Mouse (Mus musculus) midbrain, postnatal 0 days (tissue): ENCODE data around the gene Srrd. TPM values are rescaled to one million over a fixed set of nuclear protein-coding genes. Genes with fewer than 3 reads are reported as not detected.

Experiments used
- ATAC-seq: fragments of 200-750 bp; cut with Nextera tagmentation; 2 replicates; pipeline ENCODE4 v1.8.0; 2017; ENCODE audit warnings: moderate number of reproducible peaks, mild to moderate bottlenecking, moderate TSS enrichment, moderate library complexity; ENCODE audit not compliant: low FRiP score
- DNase-seq: peaks from one replicate; pipeline ENCODE4 v3.0.0-alpha.2; 2015; ENCODE audit warnings: low spot score
- H3K27ac ChIP-seq: fragments of 300-500 bp; sonication (generic); 2 replicates; pipeline ENCODE4 v1.5.1; 2014; ENCODE audit warnings: low read depth, mild to moderate bottlenecking, low read length, mixed read lengths
- H3K27me3 ChIP-seq: fragments of 300-500 bp; sonication (generic); 2 replicates; pipeline ENCODE4 v1.6.1; 2014; ENCODE audit warnings: low read length, control low read depth, mixed read lengths; ENCODE audit not compliant: insufficient read depth
- H3K36me3 ChIP-seq: fragments of 300-500 bp; sonication (generic); 2 replicates; pipeline ENCODE4 v1.6.1; 2014; ENCODE audit warnings: low read length, control low read depth, mixed read lengths; ENCODE audit not compliant: insufficient read depth
- H3K4me1 ChIP-seq: fragments of 300-500 bp; sonication (generic); 2 replicates; pipeline ENCODE4 v1.6.1; 2014; ENCODE audit warnings: mild to moderate bottlenecking, control low read depth, antibody characterized with exemption, low read length, mixed read lengths; ENCODE audit not compliant: insufficient read depth
- H3K4me2 ChIP-seq: fragments of 300-500 bp; sonication (generic); 2 replicates; pipeline ENCODE4 v1.6.1; 2014; ENCODE audit warnings: low read depth, mild to moderate bottlenecking, low read length, mixed read lengths; ENCODE audit not compliant: poor library complexity, severe bottlenecking
- H3K4me3 ChIP-seq: fragments of 300-500 bp; sonication (generic); 2 replicates; pipeline ENCODE4 v1.5.1; 2014; ENCODE audit warnings: low read depth, mild to moderate bottlenecking, low read length, moderate library complexity
- H3K9ac ChIP-seq: fragments of 300-500 bp; sonication (generic); replicated peaks from 2 replicates; pipeline ENCODE4 v1.6.1; 2014; ENCODE audit warnings: mild to moderate bottlenecking, low read length, moderate library complexity, mixed read lengths; ENCODE audit not compliant: poor library complexity, severe bottlenecking
- H3K9me3 ChIP-seq: fragments of 300-500 bp; sonication (generic); 2 replicates; pipeline ENCODE4 v1.6.1; 2016; ENCODE audit warnings: low read length, control low read depth
- CTCF ChIP-seq: IDR thresholded peaks from 2 replicates; pipeline ENCODE4 v1.5.1; 2016; ENCODE audit warnings: antibody characterized with exemption, mild to moderate bottlenecking
- WGBS: fragments of 180-500 bp; shearing (Covaris S2); extraction: QIAGEN DNeasy Blood & Tissue Kit; methylation state at CpG from one replicate; pipeline ENCODE4 v1.1.7; 2014; 5-methylcytosine and 5-hydroxymethylcytosine counted together
- polyA plus RNA-seq: library from polyadenylated mRNA; unstranded; fragments of >200 nt; fragmentation: Nextera tagmentation; extraction: Ambion mirVana; gene quantifications from 2 replicates; pipeline ENCODE4 v1.2.1, GENCODE M21; 2015
- total RNA-seq: library from RNA; depleted of rRNA; stranded (reverse); fragments of >200 nt; gene quantifications from 2 replicates; pipeline ENCODE4 v1.2.3, GENCODE M21; 2014; rRNA removed

The Srrd gene
- total RNA-seq (60.5 and 69.6 TPM in 2 replicates), polyA plus RNA-seq (49.0 and 59.3 TPM in 2 replicates)

DNA sequence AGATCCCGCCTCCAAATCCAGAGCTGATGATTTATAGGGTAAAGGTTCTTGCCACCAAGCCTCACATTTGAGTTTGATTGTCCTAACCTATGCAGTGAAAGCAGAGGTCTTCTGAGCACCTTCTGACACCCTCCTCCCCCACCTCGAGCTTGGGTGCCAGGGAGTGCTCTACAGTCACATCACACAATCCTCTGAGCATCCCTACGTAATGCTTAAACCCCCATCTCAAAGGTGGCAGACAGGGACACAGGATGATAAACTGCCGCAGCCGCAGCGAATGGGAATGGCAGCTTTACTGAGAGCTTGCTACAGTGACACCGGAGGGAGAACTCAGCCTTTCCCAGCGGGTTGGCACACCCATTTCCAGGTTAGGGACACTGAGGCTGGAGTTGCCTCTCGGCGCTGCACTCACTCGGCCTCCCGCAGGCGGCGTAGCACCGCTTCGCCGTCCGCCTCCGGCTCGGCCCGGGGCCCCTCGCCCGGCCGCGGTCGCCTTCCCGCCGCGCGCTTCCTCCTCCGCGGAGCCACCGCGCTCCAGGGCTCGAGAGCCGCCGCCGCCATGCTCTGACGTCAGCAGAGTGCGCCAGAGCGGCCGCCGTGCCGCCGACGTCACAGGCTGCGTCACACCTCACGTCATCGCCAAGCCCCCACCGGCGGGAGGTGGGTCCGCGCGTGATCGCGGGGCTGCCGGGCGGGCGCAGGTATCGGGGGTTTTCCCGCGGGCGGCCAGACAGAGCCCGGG is at the start of gene Srrd, which contains the start of gene Hps4:
Gene Srrd (minus strand): TSS at position 578 of the 742 bp plus-strand sequence.
Gene Hps4 (plus strand): TSS at position 621 of the 742 bp plus-strand sequence.
- no peaks in the 10 kb centered on the region for H3K27me3 ChIP-seq
- ATAC-seq (peak; percentile 83), DNase-seq (peak; percentile 89)
- peaks cover 10% of the 10 kb centered on the region; the same call in 1 of the 2 replicates for H3K4me1 ChIP-seq
- peak within 1 kb of the TSS; percentile 82 for H3K9ac ChIP-seq
- H3K4me2 ChIP-seq, result peak within 1 kb of the TSS; percentile 85
- TF ChIP-seq CTCF, result no peak
- H3K27ac ChIP-seq, result peak within 1 kb of the TSS; percentile 70
- 2% methylated on average over 48 of the region's 64 CpGs for WGBS
- peaks cover 35% of the 10 kb centered on the region for H3K36me3 ChIP-seq
- H3K4me3 ChIP-seq, result peak within 1 kb of the TSS; percentile 86
- H3K9me3 ChIP-seq, result no peaks in the 10 kb centered on the region

DNA sequence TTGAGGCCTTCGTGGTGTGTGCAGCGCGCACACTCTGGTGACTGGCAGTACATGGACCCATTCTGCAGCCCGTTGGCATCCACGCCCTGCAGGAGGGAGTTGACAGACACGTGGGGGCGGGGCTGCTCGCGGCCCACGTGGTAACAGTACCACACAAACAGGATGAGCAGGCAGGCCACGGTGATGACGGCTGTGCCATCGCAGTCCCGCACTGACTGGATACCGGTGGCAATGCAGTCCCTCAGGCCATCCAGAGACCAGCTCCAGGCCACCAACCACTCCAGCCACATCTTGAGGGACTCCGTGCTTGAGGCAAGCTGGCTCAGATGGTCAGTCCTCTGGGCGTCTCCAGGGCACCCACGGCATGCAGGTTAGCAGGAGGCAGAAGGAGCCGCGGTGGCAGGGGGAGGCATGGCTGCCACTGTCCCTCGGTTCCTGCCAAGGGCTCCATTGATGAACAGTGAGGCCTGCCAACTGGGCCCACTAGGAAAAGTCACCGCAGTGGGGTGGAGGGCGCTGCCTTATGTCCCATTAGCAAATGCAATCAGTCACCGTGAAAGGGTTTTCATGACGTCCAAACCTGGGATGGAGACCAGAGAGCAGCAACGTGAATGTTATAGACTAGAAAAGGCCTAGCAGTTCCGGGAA is 49.0 kb upstream of the Srrd start:
- DNase-seq, result no peak
- Histone ChIP-seq H3K4me3 (no peak overlapping the region), H3K9me3 (no peaks in the 10 kb centered on the region), H3K27ac (no peak overlapping the region), H3K4me2 (no peak overlapping the region), H3K4me1 (peaks cover 15% of the 10 kb centered on the region), H3K36me3 (peaks cover 13% of the 10 kb centered on the region), H3K27me3 (no peaks in the 10 kb centered on the region), H3K9ac (no peak overlapping the region)
- TF ChIP-seq CTCF, result no peak
- 75% methylated on average over 27 of the region's 27 CpGs for WGBS
- ATAC-seq, result no peak

DNA sequence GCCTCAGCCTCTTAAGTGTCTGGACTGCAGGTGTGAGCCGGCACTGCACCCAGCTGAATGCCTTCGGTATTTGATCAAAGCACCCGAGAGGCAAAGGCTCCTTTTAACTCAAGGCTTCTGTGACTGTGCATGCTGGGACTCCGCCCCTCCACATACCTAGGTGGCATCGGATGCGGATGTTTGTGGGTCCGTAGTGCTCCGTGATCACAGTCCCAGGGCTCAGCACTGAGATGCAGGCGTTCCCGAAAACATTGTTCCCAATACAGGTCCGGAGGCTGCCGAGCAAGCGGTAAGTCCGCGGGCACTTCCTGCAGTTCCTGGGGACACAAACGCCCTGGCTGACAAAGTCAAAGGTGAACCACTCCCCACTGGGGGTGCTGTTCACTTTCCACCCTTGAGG is 48.2 kb upstream of the Srrd start:
- peaks cover 15% of the 10 kb centered on the region for H3K4me1 ChIP-seq

DNA sequence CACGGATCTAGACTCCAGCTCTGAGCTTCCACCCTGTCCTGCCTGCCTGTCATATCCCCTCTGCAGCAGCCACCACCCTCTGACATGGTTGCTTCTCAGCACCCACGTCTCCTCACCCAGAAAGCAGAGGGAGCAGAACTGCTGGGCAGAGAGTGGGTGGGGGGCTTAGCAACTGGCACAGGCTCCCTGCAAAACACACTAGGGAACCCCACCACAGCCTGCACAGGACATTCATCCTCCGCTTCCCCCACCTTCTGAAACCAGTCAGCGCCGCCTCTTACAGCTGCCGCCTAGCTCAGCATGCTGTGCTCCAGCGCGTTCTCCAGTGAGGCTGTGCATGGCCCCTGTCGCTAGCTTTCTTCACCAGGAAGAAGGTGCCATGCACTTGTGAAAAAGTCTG is 46.5 kb upstream of the Srrd start:
- peak overlapping the region; percentile 26 for H3K4me2 ChIP-seq
- H3K27me3 ChIP-seq, result no peaks in the 10 kb centered on the region
- H3K4me3 ChIP-seq, result no peak overlapping the region
- peaks cover 35% of the 10 kb centered on the region for H3K36me3 ChIP-seq
- no peak for TF ChIP-seq CTCF
- H3K27ac ChIP-seq, result 0 out of 2 replicates have a peak overlapping the region, but pooled peaks have one; percentile 26
- DNase-seq, result no peak
- H3K9ac ChIP-seq, result no peak overlapping the region; the same call in 1 of the 2 replicates
- WGBS, result 65% methylated on average over 9 of the region's 9 CpGs
- peaks cover 15% of the 10 kb centered on the region for H3K4me1 ChIP-seq
- H3K9me3 ChIP-seq, result no peaks in the 10 kb centered on the region
- ATAC-seq, result no peak

More for the DNA sequence above, 48.2 kb upstream of the Srrd start:
- peaks cover 18% of the 10 kb centered on the region for H3K36me3 ChIP-seq
- no peak overlapping the region for H3K9ac ChIP-seq
- no peak overlapping the region for H3K4me3 ChIP-seq
- no peak for TF ChIP-seq CTCF
- DNase-seq (no peak), ATAC-seq (no peak)
- 63% methylated on average over 16 of the region's 16 CpGs for WGBS
- H3K27me3 ChIP-seq, result no peaks in the 10 kb centered on the region
- no peak overlapping the region for H3K27ac ChIP-seq
- peak overlapping the region; percentile 15; the same call in 1 of the 2 replicates for H3K4me2 ChIP-seq
- no peaks in the 10 kb centered on the region for H3K9me3 ChIP-seq

DNA sequence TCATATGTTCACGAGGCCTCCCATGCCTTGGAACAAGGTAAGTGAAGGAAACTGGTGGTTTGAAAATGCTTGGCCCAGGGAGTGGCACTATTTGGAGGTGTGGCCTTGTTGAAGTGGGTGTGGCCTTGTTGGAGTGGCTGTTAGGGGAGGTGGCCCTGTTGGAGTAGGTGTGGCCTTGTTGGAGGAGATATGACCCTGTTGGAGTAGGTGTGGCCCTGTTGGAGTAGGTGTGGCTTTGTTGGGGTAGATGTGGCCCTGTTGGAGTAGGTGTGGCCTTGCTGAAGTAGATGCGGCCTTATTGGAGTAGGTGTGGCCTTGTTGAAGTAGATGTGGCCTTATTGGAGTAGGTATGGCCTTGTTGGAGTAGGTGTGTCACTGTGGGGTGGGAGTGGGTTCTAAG is 43.1 kb upstream of the Srrd start:
- ATAC-seq (no peak), DNase-seq (no peak)
- peaks cover 5% of the 10 kb centered on the region; the same call in 1 of the 2 replicates for H3K4me1 ChIP-seq
- TF ChIP-seq CTCF, result no peak
- no peak overlapping the region for H3K27ac ChIP-seq
- no peaks in the 10 kb centered on the region for H3K9me3 ChIP-seq
- H3K4me3 ChIP-seq, result no peak overlapping the region
- no peaks in the 10 kb centered on the region for H3K27me3 ChIP-seq
- no peak overlapping the region for H3K4me2 ChIP-seq
- H3K9ac ChIP-seq, result no peak overlapping the region
- H3K36me3 ChIP-seq, result peaks cover 28% of the 10 kb centered on the region
- 92% methylated on average over 2 of the region's 2 CpGs for WGBS
